Mouse (Mus musculus): ENCODE measurements around the gene Ppfia3. TPM values are rescaled to one million over a fixed set of nuclear protein-coding genes. Genes with fewer than 3 reads are reported as not detected.

The Ppfia3 gene
- total RNA-seq, 2 experiments from 2014 or later = 129 to 134 TPM

DNA sequence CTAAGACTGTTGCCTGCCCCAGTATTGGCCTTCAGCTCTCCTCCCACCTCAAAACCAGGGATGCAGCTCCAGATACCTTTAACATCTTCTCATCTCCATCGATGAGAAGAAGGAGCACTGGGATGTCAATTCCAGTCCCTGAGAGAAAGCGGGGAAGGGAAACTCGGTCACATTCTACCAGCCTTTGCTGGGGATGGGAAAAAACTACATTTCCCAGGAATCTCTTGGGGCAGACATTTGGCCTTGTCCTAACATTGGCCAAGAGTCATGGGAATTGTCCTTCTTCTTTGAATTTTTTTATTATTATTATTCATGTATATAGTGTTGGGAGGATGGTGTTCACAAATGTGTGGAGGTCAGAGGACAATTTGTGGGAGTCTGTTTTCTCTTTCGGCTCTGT lies 44.6 kb downstream of the Ppfia3 start:
- DNase-seq (ENCODE audit: extremely low spot score in 1 of 2, low spot score in 1 of 2) = no peak

DNA sequence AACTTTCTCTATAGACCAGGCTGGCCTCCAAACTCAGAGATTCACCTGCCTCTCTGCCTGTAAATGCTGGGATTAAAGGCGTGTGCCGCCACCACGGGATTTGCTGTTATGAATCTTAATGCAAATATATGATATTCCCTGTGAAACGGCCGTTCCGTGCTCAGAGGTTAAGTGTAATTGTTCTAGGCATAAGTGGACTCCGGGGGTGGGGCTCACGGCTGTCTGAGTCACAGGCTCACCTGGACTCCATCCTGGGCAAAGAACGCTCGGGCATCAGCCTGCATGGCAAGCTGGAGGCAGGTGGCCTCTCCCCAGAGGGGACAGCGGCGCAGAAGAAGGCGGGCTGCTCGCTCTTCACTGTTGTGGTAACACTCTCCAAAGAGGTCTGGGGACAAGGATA lies 50.3 kb downstream of the Ppfia3 start:
- no peak for DNase-seq (ENCODE audit: extremely low spot score in 1 of 2, low spot score in 1 of 2)

DNA sequence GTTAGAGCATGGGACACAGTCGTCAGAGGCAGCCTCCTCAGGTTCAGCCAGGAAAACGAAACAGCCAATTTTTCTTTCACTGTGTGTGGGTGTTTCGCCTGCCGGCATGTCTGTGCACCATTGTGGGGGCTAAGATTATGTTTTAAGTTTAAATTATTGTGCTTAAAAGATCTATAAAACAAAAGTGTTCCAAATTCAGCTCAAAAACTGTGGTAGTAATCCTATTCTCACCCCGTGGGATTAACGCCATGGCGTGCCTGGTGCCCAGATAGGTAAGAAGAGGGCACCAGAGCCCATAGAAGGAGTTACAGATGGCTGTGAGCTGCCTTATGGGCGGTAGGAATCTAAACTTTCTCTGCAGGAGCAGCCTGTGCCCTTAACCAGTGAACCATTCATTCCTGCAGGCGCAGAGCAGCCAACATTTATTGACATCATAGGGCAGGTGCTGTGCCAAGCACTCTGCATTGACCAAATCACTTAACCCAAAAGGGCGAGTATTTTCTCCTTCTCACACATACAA lies 51.6 kb downstream of the Ppfia3 start:
- DNase-seq (ENCODE audit: extremely low spot score in 1 of 2, low spot score in 1 of 2) = no peak

DNA sequence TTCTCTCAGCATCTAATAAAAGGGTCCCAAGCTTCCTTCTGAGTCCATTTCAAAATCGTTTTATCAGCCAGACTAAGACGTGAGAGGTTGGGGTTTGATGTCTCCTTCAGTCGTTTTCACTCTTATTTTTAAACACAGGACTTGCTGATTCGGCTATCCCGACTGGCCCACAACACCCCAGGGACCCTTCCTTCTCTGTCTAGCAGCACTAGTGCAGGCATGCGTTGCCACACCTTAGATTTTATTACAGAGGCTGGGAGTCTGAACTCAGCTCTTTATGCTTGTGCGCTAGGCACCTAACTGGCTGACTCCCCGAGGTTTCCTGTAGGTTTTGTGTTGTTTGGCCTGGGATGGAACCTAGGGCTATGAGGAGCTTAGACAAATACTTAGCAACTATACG lies 53.3 kb downstream of the Ppfia3 start:
- DNase-seq (ENCODE audit: extremely low spot score in 1 of 2, low spot score in 1 of 2) = no peak

DNA sequence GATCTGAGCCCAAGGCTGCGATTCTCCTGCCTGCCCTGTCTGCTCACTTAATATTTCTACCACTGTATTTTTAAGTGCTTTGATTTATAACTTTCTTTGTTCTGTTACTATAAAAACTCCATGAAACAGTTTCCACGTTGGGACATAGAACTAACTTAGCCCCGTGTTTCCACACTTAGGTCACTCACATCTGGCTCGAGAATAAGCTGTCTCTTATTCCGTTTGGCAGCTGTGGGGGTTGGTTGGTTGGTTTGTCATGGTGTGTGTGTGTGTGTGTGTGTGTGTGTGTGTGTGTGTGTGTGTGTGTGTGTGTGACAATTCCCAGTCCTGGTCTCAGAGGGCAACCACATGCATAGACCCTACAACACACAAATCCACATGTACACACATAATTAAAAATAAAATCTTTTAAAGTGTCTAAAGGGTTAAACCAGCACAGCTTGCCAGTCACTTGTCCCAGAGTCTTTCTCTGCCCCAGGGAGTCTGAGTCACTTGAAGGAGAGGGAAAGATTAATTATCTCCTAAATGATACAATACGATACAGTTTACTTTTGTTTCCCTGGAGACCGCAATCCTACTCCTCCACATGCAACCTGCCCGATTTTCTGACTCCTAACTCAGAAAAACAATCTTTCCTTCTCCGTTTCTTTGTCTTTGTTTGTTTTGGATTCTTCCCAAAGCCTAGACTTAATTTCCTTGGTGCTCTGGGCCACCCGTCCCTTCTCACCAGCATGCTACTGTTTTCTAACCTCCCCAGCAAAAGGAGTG lies 53.9 kb downstream of the Ppfia3 start:
- no peak for DNase-seq (ENCODE audit: extremely low spot score in 1 of 2, low spot score in 1 of 2)

DNA sequence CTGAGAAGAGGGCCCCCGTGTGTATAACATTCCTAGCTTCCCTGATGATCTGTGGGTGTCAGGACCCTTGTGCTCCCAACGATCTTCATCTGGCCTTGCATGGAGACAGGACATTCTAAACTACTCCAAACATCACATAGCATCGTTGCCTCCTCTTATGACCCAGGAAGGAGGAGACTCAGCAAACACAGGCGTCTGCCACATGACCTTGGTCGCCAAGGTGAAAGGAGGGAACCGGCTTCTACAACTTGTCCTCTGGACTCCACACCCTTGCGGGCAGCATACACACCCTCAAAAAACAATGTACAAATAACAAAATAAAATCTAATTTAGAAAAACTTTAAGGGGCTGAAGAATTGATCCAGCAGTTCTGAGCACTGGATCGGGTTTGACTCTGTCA lies 54.8 kb downstream of the Ppfia3 start:
- no peak for DNase-seq (ENCODE audit: extremely low spot score in 1 of 2, low spot score in 1 of 2)

DNA sequence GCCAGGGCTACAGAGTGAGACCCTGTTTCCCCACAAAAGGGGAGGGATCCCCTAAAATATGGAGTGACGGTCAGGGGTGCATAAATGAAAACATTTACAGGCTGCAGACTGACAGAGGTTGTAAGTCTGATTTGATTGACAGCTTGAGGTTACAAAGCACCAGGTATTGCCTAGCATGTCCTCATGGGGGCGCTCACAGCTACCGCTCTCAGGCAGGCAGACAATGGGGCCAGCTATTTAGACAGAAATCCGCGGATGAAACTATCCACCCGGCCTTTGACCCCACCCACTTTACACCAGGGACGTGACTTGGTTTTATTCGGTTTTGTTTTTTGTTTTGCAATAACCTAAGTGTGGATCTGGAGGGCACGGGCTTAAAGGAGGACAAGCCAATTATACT lies 57.4 kb downstream of the Ppfia3 start:
- peak in 1 of 2 experiments; percentile 70 for DNase-seq (ENCODE audit: extremely low spot score in 1 of 2, low spot score in 1 of 2)

DNA sequence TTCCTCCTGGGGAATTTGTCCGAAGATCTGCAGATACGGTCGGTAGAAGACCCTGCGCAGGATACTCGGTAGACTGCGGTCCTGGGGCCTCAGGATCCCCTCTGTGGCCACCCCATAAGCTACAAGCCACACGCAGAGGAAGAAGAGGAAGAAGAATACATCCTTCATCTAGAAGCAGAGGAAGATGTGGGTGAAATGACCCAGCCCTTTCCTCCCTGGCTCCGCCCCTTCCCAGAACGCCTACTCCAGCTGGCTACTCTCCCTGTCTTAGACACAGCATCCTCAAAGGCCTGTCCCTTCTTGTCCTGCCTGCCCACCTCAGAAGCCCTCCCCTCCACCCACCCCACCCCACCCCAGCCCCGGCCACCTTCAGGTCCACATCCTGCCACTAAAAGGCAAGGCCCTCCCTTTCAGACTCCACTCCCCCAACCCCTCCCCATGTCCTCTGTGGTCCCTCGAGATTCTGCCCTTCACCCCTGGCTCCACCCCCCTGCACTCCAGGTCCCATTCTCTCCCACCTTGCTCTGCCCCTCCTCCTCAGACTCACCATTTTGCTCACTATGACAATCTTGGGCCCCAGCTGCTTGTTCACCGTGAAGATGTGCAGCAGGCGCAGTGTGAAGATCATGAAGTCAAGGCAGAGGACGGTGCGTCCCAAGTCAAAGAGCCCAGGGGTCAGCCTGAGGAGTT lies 58.1 kb downstream of the Ppfia3 start:
- DNase-seq (ENCODE audit: extremely low spot score in 1 of 2, low spot score in 1 of 2) = no peak

DNA sequence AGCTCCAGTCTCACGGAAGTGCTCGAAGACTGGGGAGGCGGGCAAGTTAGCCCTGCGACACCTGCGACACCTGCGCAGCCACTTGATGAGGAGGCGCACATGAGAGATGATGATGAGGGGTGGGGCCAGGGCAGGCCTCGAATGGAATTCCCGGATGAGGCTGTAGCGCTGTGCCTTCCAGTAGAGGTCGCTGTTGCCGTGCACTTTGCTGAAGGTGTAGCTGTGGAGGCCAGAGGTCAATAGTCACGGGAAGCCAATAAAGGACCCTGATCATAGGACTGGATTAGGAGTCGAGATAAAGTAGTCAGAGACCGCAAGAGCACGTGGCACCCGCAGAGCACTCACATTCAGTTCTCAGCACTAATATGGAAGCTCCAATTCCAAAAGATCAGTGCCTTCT lies 61.5 kb downstream of the Ppfia3 start:
- DNase-seq (ENCODE audit: extremely low spot score in 1 of 2, low spot score in 1 of 2) = peak; percentile 48 to 75

DNA sequence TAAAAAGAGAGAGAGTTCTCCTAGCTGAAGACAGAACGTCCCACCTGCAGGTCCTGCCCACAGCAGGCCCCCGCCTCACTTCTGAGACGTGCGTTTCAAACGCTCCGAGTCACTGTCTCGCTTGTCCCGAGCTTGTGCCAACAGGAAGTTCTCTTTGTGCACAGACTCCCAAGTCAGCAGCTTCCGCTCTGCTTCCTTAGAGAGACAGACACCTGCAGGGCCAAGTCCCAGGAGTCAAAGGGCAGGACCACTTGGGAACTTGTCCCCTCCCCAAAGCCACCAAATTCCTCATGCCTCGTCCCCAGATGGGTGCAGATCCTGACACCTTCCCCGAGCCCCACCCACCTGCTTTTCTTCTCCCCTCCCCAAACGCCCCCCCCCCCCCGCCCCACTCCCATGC lies 62.0 kb downstream of the Ppfia3 start:
- no peak for DNase-seq (ENCODE audit: extremely low spot score in 1 of 2, low spot score in 1 of 2)

DNA sequence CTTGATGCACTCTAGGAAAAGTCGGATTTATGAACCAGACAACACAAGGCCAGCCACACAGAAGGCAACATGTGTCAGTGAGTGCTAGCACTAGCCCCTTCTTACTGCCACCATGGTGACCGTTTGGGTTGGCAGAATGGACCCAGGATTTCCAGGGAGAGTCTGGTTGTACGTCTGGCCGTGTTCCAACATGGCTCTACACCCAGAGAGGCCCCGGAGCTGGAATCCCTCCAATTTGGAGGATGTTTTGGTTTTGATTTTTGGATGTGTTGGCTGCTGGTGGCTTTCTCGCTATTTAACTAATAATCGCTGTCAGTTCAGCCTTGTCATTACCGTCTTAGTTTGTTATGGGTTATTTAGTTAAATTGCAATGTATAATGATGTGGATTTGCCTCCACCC lies 64.2 kb downstream of the Ppfia3 start:
- DNase-seq (ENCODE audit: extremely low spot score in 1 of 2, low spot score in 1 of 2) = no peak

DNA sequence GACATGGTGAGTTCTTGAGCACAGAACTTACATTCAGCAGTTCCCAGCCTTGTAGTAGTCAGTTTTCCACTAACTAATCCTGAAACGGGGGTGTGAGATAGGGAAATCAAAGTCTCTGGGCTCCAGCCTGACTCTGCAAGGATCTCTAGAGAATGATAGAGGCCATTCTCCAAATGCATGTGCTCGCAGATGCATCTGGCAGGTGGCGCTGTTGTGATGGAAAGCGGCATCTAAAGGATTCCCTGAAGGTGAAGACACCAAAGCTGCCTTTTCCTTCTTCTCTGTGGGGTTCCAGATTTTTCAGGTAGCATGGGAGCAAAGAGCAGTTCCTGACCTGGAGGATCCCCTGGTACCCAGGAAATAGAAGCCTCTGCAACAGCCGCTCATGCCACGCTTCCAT lies 66.5 kb downstream of the Ppfia3 start:
- peak; percentile 56 to 70 for DNase-seq (ENCODE audit: extremely low spot score in 1 of 2, low spot score in 1 of 2)

DNA sequence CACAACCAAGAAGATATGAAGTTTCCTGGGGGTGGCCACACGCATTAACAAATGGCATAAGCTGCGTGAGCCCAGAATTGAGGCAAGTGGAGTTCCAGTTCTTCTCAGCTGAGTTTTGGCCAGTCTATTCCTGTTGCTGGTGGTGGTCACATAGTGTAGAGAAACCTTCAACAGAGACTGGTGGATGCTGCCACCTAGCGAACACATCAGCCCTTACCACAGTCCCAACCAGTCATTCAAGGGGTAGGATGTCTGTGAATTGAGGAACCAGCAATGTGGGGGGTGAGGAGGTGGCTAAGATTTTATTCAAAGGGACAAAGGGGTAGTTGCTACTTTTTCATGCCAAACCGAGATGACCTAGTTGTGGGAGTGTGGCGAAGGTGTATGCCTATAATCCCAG lies 67.1 kb downstream of the Ppfia3 start:
- peak; percentile 53 to 70 for DNase-seq (ENCODE audit: extremely low spot score in 1 of 2, low spot score in 1 of 2)

DNA sequence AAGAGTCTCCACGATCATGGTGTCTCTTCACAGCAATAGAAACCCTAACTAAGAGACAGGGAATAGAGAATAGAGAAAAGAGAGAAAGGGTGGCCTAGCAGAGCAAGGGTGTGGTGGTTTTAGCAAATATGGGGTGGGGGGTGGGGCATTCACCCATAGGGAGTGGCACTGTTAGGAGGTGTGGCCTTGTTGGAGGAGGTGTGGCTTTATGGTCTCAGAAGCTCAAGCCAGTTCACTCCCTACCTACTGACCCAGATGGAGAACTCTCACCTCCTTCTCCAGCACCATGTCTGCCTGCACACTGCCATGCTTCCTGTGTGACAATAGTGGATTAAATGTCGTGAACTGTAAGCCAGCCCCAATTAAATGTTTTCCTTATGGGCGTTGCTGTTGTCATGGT lies 69.3 kb downstream of the Ppfia3 start:
- DNase-seq (ENCODE audit: extremely low spot score in 1 of 2, low spot score in 1 of 2) = no peak

DNA sequence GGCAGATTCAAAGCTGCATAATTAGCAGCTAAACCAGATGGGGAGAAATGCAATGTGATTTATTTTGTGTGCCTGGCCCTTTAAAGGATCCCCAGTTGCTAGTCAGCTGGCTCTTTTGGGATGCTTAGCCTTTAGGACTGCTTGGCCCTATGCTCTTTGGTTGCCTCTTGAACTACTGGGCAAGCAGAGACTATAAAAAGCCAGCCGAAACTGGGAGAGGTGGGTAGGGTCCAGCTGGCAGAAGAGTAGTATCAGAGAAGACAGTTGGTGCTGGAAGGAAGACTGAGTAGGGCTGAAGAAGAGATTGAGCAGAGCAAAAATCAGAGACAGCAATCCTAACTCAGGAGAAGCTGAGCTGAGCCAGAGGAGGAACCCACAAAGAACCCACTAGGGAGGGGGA lies 70.2 kb downstream of the Ppfia3 start:
- DNase-seq (ENCODE audit: extremely low spot score in 1 of 2, low spot score in 1 of 2) = no peak

Other genes starting within 250 kb of the Ppfia3 start
- gene Rps11, start 242.6 kb downstream of the Ppfia3 start, total RNA-seq (2021) = 100 to 1,000 TPM; 418 to 465 TPM
- 100 to 1,000 TPM; 765 to 826 TPM for gene Rpl13a, start 238.3 kb downstream of the Ppfia3 start, total RNA-seq (2021)
- gene Gm45713, start 230.8 kb downstream of the Ppfia3 start, total RNA-seq (2021) = not detected
- gene Flt3l, start 230.6 kb downstream of the Ppfia3 start, total RNA-seq (2021) = 1 to 10 TPM; 4.5 to 8.2 TPM
- gene Pih1d1, start 212.7 kb downstream of the Ppfia3 start, total RNA-seq (2021) = 10 to 100 TPM; 43.2 to 47.0 TPM
- 10 to 100 TPM; 10.9 to 13.6 TPM for gene Aldh16a1, start 212.4 kb downstream of the Ppfia3 start, total RNA-seq (2021)
- gene Slc17a7, start 203.1 kb downstream of the Ppfia3 start, total RNA-seq (2021) = 1,000 to 10,000 TPM; 1,494 to 1,551 TPM
- under 1 TPM in 1 of 2 experiments, not detected in 1; 0.26 TPM for gene Gfy, start 187.4 kb downstream of the Ppfia3 start, total RNA-seq (2021)
- not detected for gene Pth2, start 186.0 kb downstream of the Ppfia3 start, total RNA-seq (2021)
- gene Ccdc155, start 162.1 kb downstream of the Ppfia3 start, total RNA-seq (2021) = 1 to 10 TPM; 2.4 to 2.9 TPM
- gene Dkkl1, start 154.9 kb downstream of the Ppfia3 start, total RNA-seq (2021) = 1 to 10 TPM; 1.2 to 2.4 TPM
- 1 to 10 TPM; 4.7 to 5.5 TPM for gene Tead2, start 151.3 kb downstream of the Ppfia3 start, total RNA-seq (2021)
- gene Cd37, start 127.9 kb downstream of the Ppfia3 start, total RNA-seq (2021) = 1 to 10 TPM; 3.1 to 5.7 TPM
- gene Slc6a16, start 125.9 kb downstream of the Ppfia3 start, total RNA-seq (2021) = 1 to 10 TPM; 1.6 to 2.2 TPM
- not detected for gene Slc6a21, start 89.5 kb downstream of the Ppfia3 start, total RNA-seq (2021)
- 10 to 100 TPM; 14.1 to 18.5 TPM for gene Trpm4, start 33.2 kb downstream of the Ppfia3 start, total RNA-seq (2021)
- under 1 TPM in 1 of 2 experiments, not detected in 1; 0.17 TPM for gene Hrc, start 31.7 kb downstream of the Ppfia3 start, total RNA-seq (2021)
- 100 to 1,000 TPM; 151 to 155 TPM for gene Lin7b, start 3.6 kb upstream of the Ppfia3 start, total RNA-seq (2021)
- 100 to 1,000 TPM; 288 to 443 TPM for gene Snrnp70, start 28.7 kb upstream of the Ppfia3 start, total RNA-seq (2021)
- not detected for gene Kcna7, start 38.6 kb upstream of the Ppfia3 start, total RNA-seq (2021)
- under 1 TPM in 1 of 2 experiments, not detected in 1; 0.22 TPM for gene Ntf5, start 46.7 kb upstream of the Ppfia3 start, total RNA-seq (2021)
- under 1 TPM in 1 of 2 experiments, not detected in 1; 0.57 TPM for gene Lhb, start 53.8 kb upstream of the Ppfia3 start, total RNA-seq (2021)
- gene Gys1, start 67.8 kb upstream of the Ppfia3 start, total RNA-seq (2021) = 10 to 100 TPM; 13.9 to 16.5 TPM
- gene Ruvbl2, start 71.1 kb upstream of the Ppfia3 start, total RNA-seq (2021) = 10 to 100 TPM; 34.3 to 40.6 TPM
- gene Ftl1, start 92.9 kb upstream of the Ppfia3 start, total RNA-seq (2021) = 100 to 1,000 TPM; 204 to 228 TPM
- gene Bax, start 99.9 kb upstream of the Ppfia3 start, total RNA-seq (2021) = 10 to 100 TPM; 81.6 to 82.1 TPM
- not detected for gene Tulp2, start 114.9 kb upstream of the Ppfia3 start, total RNA-seq (2021)
- gene Gm45808, start 119.8 kb upstream of the Ppfia3 start, total RNA-seq (2021) = 1 to 10 TPM in 1 of 2 experiments, under 1 TPM in 1; 0.63 to 1.1 TPM
- 1 to 10 TPM; 3.1 to 5.7 TPM for gene Dhdh, start 121.8 kb upstream of the Ppfia3 start, total RNA-seq (2021)
- 100 to 1,000 TPM; 102 to 105 TPM for gene Nucb1, start 143.4 kb upstream of the Ppfia3 start, total RNA-seq (2021)
- gene Ppp1r15a, start 159.2 kb upstream of the Ppfia3 start, total RNA-seq (2021) = 10 to 100 TPM; 19.6 to 21.6 TPM
- under 1 TPM; 0.47 TPM for gene Plekha4, start 159.3 kb upstream of the Ppfia3 start, total RNA-seq (2021)
- under 1 TPM in 1 of 2 experiments, not detected in 1; 0.54 TPM for gene Hsd17b14, start 187.9 kb upstream of the Ppfia3 start, total RNA-seq (2021)
- 10 to 100 TPM; 20.5 to 23.4 TPM for gene Bcat2, start 203.1 kb upstream of the Ppfia3 start, total RNA-seq (2021)
- not detected for gene Fgf21, start 248.5 kb upstream of the Ppfia3 start, total RNA-seq (2021)